Mouse (Mus musculus) left cerebral cortex, postnatal 10 days (tissue): ENCODE measurements around the gene Cubn. TPM values are rescaled to one million over a fixed set of nuclear protein-coding genes. Genes with fewer than 3 reads are reported as not detected.

Experiments
- DNase-seq, 2 experiments: peaks; one replicate each; pipeline ENCODE4 v3.0.0; 2021 to 2022; ENCODE audit warnings: low spot score in 2 of 2, mixed read lengths in 1 of 2; ENCODE audit errors: extremely low spot score in 1 of 2
- intact Hi-C: fragments of 180-260 bp; cut with DNase I; formaldehyde crosslinking; loops from one replicate; pipeline ENCODE4 v1.15.1; 2025
- total RNA-seq, 2 experiments: library from RNA; stranded (reverse); gene quantifications; 2 replicates each; pipeline ENCODE4 v1.2.3; 2021

The Cubn gene
- total RNA-seq, 2 experiments from 2014 or later: 0.43 to 0.45 TPM

GRCm38 (mm10) chr2:13416765-13417524 lies 74.7 kb downstream of the Cubn start:
- intact Hi-C loops: loop anchor here (10.0 kb wide), 1 partner anchor 158 kb away; the partner anchor contains the start of gene Vim
- no peak for DNase-seq

- intact Hi-C loops: loop anchor here (10.0 kb wide), 1 partner anchor 161 kb away; the partner anchor contains the start of gene Vim
Observed at GRCm38 (mm10) chr2:13413520-13414178, 78.0 kb downstream of the Cubn start.

GRCm38 (mm10) chr2:13410660-13411059 lies 81.0 kb downstream of the Cubn start:
- no peak for DNase-seq
- intact Hi-C loops: loop anchor here (10.0 kb wide), 1 partner anchor 164 kb away; the partner anchor contains the start of gene Vim

More at GRCm38 (mm10) chr2:13413520-13414178, 78.0 kb downstream of the Cubn start:
- DNase-seq: peak in 1 of 2 experiments; percentile 68

GRCm38 (mm10) chr2:13409767-13410519 lies 81.7 kb downstream of the Cubn start:
- intact Hi-C loops: loop anchor here (10.0 kb wide), 1 partner anchor 165 kb away; the partner anchor contains the start of gene Vim
- no peak for DNase-seq

GRCm38 (mm10) chr2:13408333-13408732 lies 83.3 kb downstream of the Cubn start:
- intact Hi-C loops: no loop called here
- DNase-seq: no peak

GRCm38 (mm10) chr2:13407698-13408097 lies 83.9 kb downstream of the Cubn start:
- intact Hi-C loops: no loop called here

GRCm38 (mm10) chr2:13407272-13407671 lies 84.3 kb downstream of the Cubn start:
- DNase-seq: no peak
- intact Hi-C loops: no loop called here

More at GRCm38 (mm10) chr2:13407698-13408097, 83.9 kb downstream of the Cubn start:
- DNase-seq: no peak

GRCm38 (mm10) chr2:13404986-13405678 lies 86.5 kb downstream of the Cubn start:
- intact Hi-C loops: no loop called here

GRCm38 (mm10) chr2:13400831-13401230 lies 90.8 kb downstream of the Cubn start:
- DNase-seq: no peak
- intact Hi-C loops: no loop called here

More at GRCm38 (mm10) chr2:13404986-13405678, 86.5 kb downstream of the Cubn start:
- DNase-seq: no peak

- intact Hi-C loops: no loop called here
- no peak for DNase-seq
Observed at GRCm38 (mm10) chr2:13399480-13400072, 92.0 kb downstream of the Cubn start.

GRCm38 (mm10) chr2:13398955-13399354 lies 92.7 kb downstream of the Cubn start:
- intact Hi-C loops: no loop called here
- peak in 1 of 2 experiments; percentile 37 for DNase-seq

GRCm38 (mm10) chr2:13398551-13398950 lies 93.1 kb downstream of the Cubn start:
- intact Hi-C loops: no loop called here
- no peak for DNase-seq

GRCm38 (mm10) chr2:13396124-13396540 lies 95.5 kb downstream of the Cubn start:
- DNase-seq: no peak
- intact Hi-C loops: no loop called here

- intact Hi-C loops: no loop called here
Observed at GRCm38 (mm10) chr2:13391018-13391417, 100.6 kb downstream of the Cubn start.

GRCm38 (mm10) chr2:13386631-13387030 lies 105.0 kb downstream of the Cubn start:
- no peak for DNase-seq
- intact Hi-C loops: no loop called here

More at GRCm38 (mm10) chr2:13391018-13391417, 100.6 kb downstream of the Cubn start:
- no peak for DNase-seq

GRCm38 (mm10) chr2:13385542-13386345 lies 105.9 kb downstream of the Cubn start:
- no peak for DNase-seq
- intact Hi-C loops: no loop called here

- peak in 1 of 2 experiments; percentile 30 for DNase-seq
- intact Hi-C loops: no loop called here
Observed at GRCm38 (mm10) chr2:13384775-13385541, 106.7 kb downstream of the Cubn start.
